Mouse (Mus musculus) heart, postnatal 0 days (tissue): Measurements from ENCODE around the gene Mia.

Experiments used
- CTCF ChIP-seq: IDR thresholded peaks from 2 replicates; pipeline ENCODE4 v1.5.1; 2016; ENCODE audit warnings: antibody characterized with exemption, control low read depth, low read depth
- EP300 ChIP-seq: IDR thresholded peaks from 2 replicates; pipeline ENCODE4 v1.6.1; 2016; ENCODE audit warnings: antibody characterized with exemption, low read depth

- TF ChIP-seq EP300, result no peak
- no peak for TF ChIP-seq CTCF
These were observed 46.7 kb upstream of the Mia start for GRCm38 (mm10) chr7:27227676-27228075.
